Comparison of ENCODE assay signal across 9 mouse cellular contexts in the genomic region with DNA sequence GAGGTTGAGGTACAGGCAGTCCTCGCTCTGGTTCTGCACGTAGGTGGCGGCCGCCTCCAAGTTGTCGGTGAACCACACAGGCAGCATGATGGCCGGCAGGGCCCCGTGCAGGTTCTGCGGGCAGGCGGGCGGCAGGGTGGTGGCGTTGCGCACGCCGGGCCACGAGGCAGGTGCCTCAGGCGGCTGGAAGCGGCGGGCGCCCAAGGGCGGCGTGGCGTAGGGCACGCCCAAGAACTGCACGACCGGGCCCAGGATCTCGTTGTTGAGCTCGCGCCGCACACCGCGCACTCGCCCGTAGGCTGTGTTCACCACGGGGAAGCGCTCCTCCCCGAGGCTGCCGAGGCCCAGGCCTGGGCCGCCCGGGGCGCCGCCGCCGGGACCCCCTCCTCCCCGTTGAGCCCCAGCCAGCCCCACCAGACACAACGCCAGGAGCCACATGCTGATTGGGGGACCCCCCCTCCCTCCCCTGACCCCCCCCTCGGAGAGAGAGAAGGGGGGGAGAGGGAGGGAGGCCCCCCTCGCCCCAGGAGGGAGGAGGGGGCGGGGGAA. TPM values are rescaled to one million over a fixed set of nuclear protein-coding genes. Genes with fewer than 3 reads are reported as not detected.
DNase-seq lines count a peak whose midpoint lies in the region; ATAC-seq lines count a peak whose summit lies in the region.
"Had no signal": no experiment of that assay in that cellular context is flagged by ENCODE, and none has a peak within 500 bp of the region (broad histone marks: within the 10 kb centered on the region; RNA-seq: fewer than 3 reads in every experiment).

No protein-coding gene starts in this region.

- H3K4me2 ChIP-seq in heart, embryonic 14.5 days (ENCODE audit: low read length) = peak overlapping the region; percentile 86
- peak overlapping the region; percentile 80 for H3K4me2 ChIP-seq in forebrain, embryonic 12.5 days
- peak overlapping the region; percentile 89 for H3K4me2 ChIP-seq in stomach, embryonic 16.5 days (ENCODE audit: low read depth, low read length)

- peak overlapping the region; percentile 73 for H3K9ac ChIP-seq in heart, embryonic 14.5 days (ENCODE audit: low read length)
- H3K9ac ChIP-seq in forebrain, embryonic 12.5 days = peak overlapping the region; percentile 94
- H3K9ac ChIP-seq in stomach, embryonic 16.5 days (ENCODE audit: low read length) = peak overlapping the region; percentile 77

- ATAC-seq in heart, embryonic 14.5 days (ENCODE audit: insufficient number of reproducible peaks, insufficient read depth, low FRiP score, low read depth) = no peak
- ATAC-seq in forebrain, embryonic 12.5 days (ENCODE audit: low FRiP score) = no peak
- no peak for ATAC-seq in stomach, embryonic 16.5 days (ENCODE audit: insufficient read depth, low FRiP score)

- H3K27ac ChIP-seq in heart, embryonic 14.5 days (replicated peaks in 1 of 2; ENCODE audit: control insufficient read depth in 1 of 2, insufficient read depth in 1 of 2, low read depth in 2 of 2, low read length in 2 of 2) = no peak overlapping the region
- peak overlapping the region; percentile 96 for H3K27ac ChIP-seq in forebrain, embryonic 12.5 days
- peak overlapping the region; percentile 93 for H3K27ac ChIP-seq in midbrain, embryonic 10.5 days (replicated peaks)
- H3K27ac ChIP-seq in stomach, embryonic 16.5 days (ENCODE audit: low read length) = no peak overlapping the region

- H3K36me3 ChIP-seq in heart, embryonic 14.5 days (ENCODE audit: control insufficient read depth, insufficient read depth, low read length) = no peaks in the 10 kb centered on the region
- H3K36me3 ChIP-seq in forebrain, embryonic 12.5 days (replicated peaks) = peaks cover 32% of the 10 kb centered on the region
- H3K36me3 ChIP-seq in midbrain, embryonic 10.5 days = peaks cover 40% of the 10 kb centered on the region
- no peaks in the 10 kb centered on the region for H3K36me3 ChIP-seq in stomach, embryonic 16.5 days (ENCODE audit: control insufficient read depth, insufficient read depth, low read length)

- 6% methylated on average over 39 of the region's 48 CpGs for WGBS in heart, embryonic 14.5 days
- 7% methylated on average over 40 of the region's 48 CpGs for WGBS in forebrain, embryonic 12.5 days
- WGBS in midbrain, embryonic 10.5 days = 7% methylated on average over 47 of the region's 48 CpGs
- 9% methylated on average over 43 of the region's 48 CpGs for WGBS in stomach, embryonic 16.5 days

- H3K4me1 ChIP-seq in heart, embryonic 14.5 days (ENCODE audit: control insufficient read depth in 2 of 2, insufficient read depth in 2 of 2, low read length in 2 of 2) = peaks cover 3 to 22% of the 10 kb centered on the region in 2 experiments; a peak in 3 of 4 replicates
- H3K4me1 ChIP-seq in forebrain, embryonic 12.5 days = peaks cover 48% of the 10 kb centered on the region
- H3K4me1 ChIP-seq in midbrain, embryonic 10.5 days = peaks cover 73% of the 10 kb centered on the region
- peaks cover 32% of the 10 kb centered on the region for H3K4me1 ChIP-seq in stomach, embryonic 16.5 days (ENCODE audit: control insufficient read depth, insufficient read depth, low read length)

- no peaks in the 10 kb centered on the region for H3K9me3 ChIP-seq in heart, embryonic 14.5 days (ENCODE audit: control insufficient read depth, low read length)
- H3K9me3 ChIP-seq in forebrain, embryonic 12.5 days = no peaks in the 10 kb centered on the region
- H3K9me3 ChIP-seq in midbrain, embryonic 10.5 days (replicated peaks) = no peaks in the 10 kb centered on the region
- H3K9me3 ChIP-seq in stomach, embryonic 16.5 days (replicated peaks; ENCODE audit: control insufficient read depth, low read length) = no peaks in the 10 kb centered on the region

- H3K27me3 ChIP-seq in heart, embryonic 14.5 days (ENCODE audit: control insufficient read depth, insufficient read depth, low read length) = peaks cover 44% of the 10 kb centered on the region
- peaks cover 7% of the 10 kb centered on the region for H3K27me3 ChIP-seq in forebrain, embryonic 12.5 days
- H3K27me3 ChIP-seq in midbrain, embryonic 10.5 days (ENCODE audit: low read depth, poor library complexity, severe bottlenecking) = peaks cover 44% of the 10 kb centered on the region
- H3K27me3 ChIP-seq in stomach, embryonic 16.5 days (ENCODE audit: control insufficient read depth, insufficient read depth, low read length) = no peaks in the 10 kb centered on the region

- DNase-seq in heart, adult 18-20 months = no peak
- peak; percentile 84 for DNase-seq in ZHBTc4 (ENCODE audit: low read depth, low spot score)
- DNase-seq in kidney, postnatal 14 days = peak; percentile 54
- DNase-seq in midbrain, embryonic 10.5 days (ENCODE audit: low spot score) = peak; percentile 52
- DNase-seq in urinary bladder, postnatal 10 days (ENCODE audit: low spot score) = no peak

- H3K4me3 ChIP-seq in heart, embryonic 14.5 days (ENCODE audit: control insufficient read depth in 1 of 2, insufficient read depth in 1 of 2, low read depth in 1 of 2, low read length in 2 of 2) = peak overlapping the region; percentile 34 to 40
- peak overlapping the region; percentile 87 for H3K4me3 ChIP-seq in forebrain, embryonic 12.5 days (replicated peaks)
- peak overlapping the region; percentile 86 for H3K4me3 ChIP-seq in midbrain, embryonic 10.5 days
- H3K4me3 ChIP-seq in stomach, embryonic 16.5 days (replicated peaks; ENCODE audit: low read length) = peak overlapping the region; percentile 43

RNA-seq across cellular contexts. Expression of a gene that starts 3.5 kb away (rescaled TPM):
- polyA plus RNA-seq in heart, embryonic 14.5 days (2014; fragmentation: Nextera tagmentation; extraction: Ambion mirVana) = 2.4 and 2.6 TPM in 2 replicates
- 1 to 10 TPM; 3.3 to 3.9 TPM for total RNA-seq in heart, adult 18-20 months (2021)
- polyA plus RNA-seq in forebrain, embryonic 12.5 days (2016; fragmentation: Nextera tagmentation; extraction: Ambion mirVana) = 13.3 and 14.0 TPM in 2 replicates
- polyA plus RNA-seq in midbrain, embryonic 10.5 days (2016; fragmentation: Nextera tagmentation; extraction: Ambion mirVana) = 6.1 and 8.6 TPM in 2 replicates
- 5.3 and 6.4 TPM in 2 replicates for polyA plus RNA-seq in stomach, embryonic 16.5 days (2015; fragmentation: Nextera tagmentation; extraction: Ambion mirVana)
- total RNA-seq: neutrophil, adult 5-6 weeks had no signal

RNA-seq across cellular contexts. Expression of a gene that starts 4.2 kb away (rescaled TPM):
- polyA plus RNA-seq in heart, embryonic 14.5 days (2014; fragmentation: Nextera tagmentation; extraction: Ambion mirVana) = 340 and 379 TPM in 2 replicates
- 100 to 1,000 TPM; 232 to 246 TPM for total RNA-seq in heart, adult 18-20 months (2021)
- polyA plus RNA-seq in forebrain, embryonic 12.5 days (2016; fragmentation: Nextera tagmentation; extraction: Ambion mirVana) = 285 and 294 TPM in 2 replicates
- 345 and 346 TPM in 2 replicates for polyA plus RNA-seq in midbrain, embryonic 10.5 days (2016; fragmentation: Nextera tagmentation; extraction: Ambion mirVana)
- 377 and 401 TPM in 2 replicates for polyA plus RNA-seq in stomach, embryonic 16.5 days (2015; fragmentation: Nextera tagmentation; extraction: Ambion mirVana)

RNA-seq across cellular contexts. Expression of a gene that starts 12.1 kb away (rescaled TPM):
- polyA plus RNA-seq in heart, embryonic 14.5 days (2014; fragmentation: Nextera tagmentation; extraction: Ambion mirVana) = not detected in 2 replicates
- total RNA-seq in heart, adult 18-20 months (2021) = not detected
- 0.24 and 0.26 TPM in 2 replicates for polyA plus RNA-seq in forebrain, embryonic 12.5 days (2016; fragmentation: Nextera tagmentation; extraction: Ambion mirVana)
- polyA plus RNA-seq in midbrain, embryonic 10.5 days (2016; fragmentation: Nextera tagmentation; extraction: Ambion mirVana) = 0.12 and 0.19 TPM in 2 replicates
- polyA plus RNA-seq in stomach, embryonic 16.5 days (2015; fragmentation: Nextera tagmentation; extraction: Ambion mirVana) = not detected in 2 replicates
- total RNA-seq: neutrophil, adult 5-6 weeks had no signal

RNA-seq across cellular contexts. Expression of a gene that starts 12.1 kb away (rescaled TPM):
- polyA plus RNA-seq in heart, embryonic 14.5 days (2014; fragmentation: Nextera tagmentation; extraction: Ambion mirVana) = 66.5 and 75.8 TPM in 2 replicates
- total RNA-seq in heart, adult 18-20 months (2021) = 10 to 100 TPM; 19.6 to 21.4 TPM
- polyA plus RNA-seq in forebrain, embryonic 12.5 days (2016; fragmentation: Nextera tagmentation; extraction: Ambion mirVana) = 55.1 and 56.3 TPM in 2 replicates
- polyA plus RNA-seq in midbrain, embryonic 10.5 days (2016; fragmentation: Nextera tagmentation; extraction: Ambion mirVana) = 70.4 and 81.8 TPM in 2 replicates
- 85.1 and 98.5 TPM in 2 replicates for polyA plus RNA-seq in stomach, embryonic 16.5 days (2015; fragmentation: Nextera tagmentation; extraction: Ambion mirVana)

RNA-seq across cellular contexts. Expression of a gene that starts 15.8 kb away (rescaled TPM):
- not detected in 2 replicates for polyA plus RNA-seq in heart, embryonic 14.5 days (2014; fragmentation: Nextera tagmentation; extraction: Ambion mirVana)
- total RNA-seq in heart, adult 18-20 months (2021) = not detected
- not detected in 2 replicates for polyA plus RNA-seq in forebrain, embryonic 12.5 days (2016; fragmentation: Nextera tagmentation; extraction: Ambion mirVana)
- polyA plus RNA-seq in midbrain, embryonic 10.5 days (2016; fragmentation: Nextera tagmentation; extraction: Ambion mirVana) = not detected in 2 replicates
- not detected in 2 replicates for polyA plus RNA-seq in stomach, embryonic 16.5 days (2015; fragmentation: Nextera tagmentation; extraction: Ambion mirVana)

Comparison
In these comparisons a context has a peak if more than half of its experiments do, and no peak if none do; other contexts are left out.
1. H3K27ac ChIP-seq: peak in forebrain, embryonic 12.5 days (single experiment) and midbrain, embryonic 10.5 days (single experiment); none in heart, embryonic 14.5 days (0 of 2) and stomach, embryonic 16.5 days (single experiment).
2. H3K4me3 ChIP-seq: peak in every context shown above with its lines; median percentile 87 in forebrain, embryonic 12.5 days; 86 in midbrain, embryonic 10.5 days; 43 in stomach, embryonic 16.5 days; 37 in heart, embryonic 14.5 days.
3. DNase-seq: peak in ZHBTc4 (single experiment), kidney, postnatal 14 days (single experiment) and midbrain, embryonic 10.5 days (single experiment); none in heart, adult 18-20 months (0 of 2) and urinary bladder, postnatal 10 days (single experiment).
4. Peak in every context shown above with its lines, with median percentiles within 50 percentile points of each other: H3K4me2 ChIP-seq and H3K9ac ChIP-seq.